Mouse (Mus musculus) ES-Bruce4 (cell line): ENCODE measurements around the gene Sub1. TPM values are rescaled to one million over a fixed set of nuclear protein-coding genes. Genes with fewer than 3 reads are reported as not detected.
A peak's percentile ranks its signal among the peaks of the same experiment; 100 is the strongest.

ENCODE experiments used
- H3K27ac ChIP-seq: 2 replicates; pipeline ENCODE4 v1.5.1; 2012; ENCODE audit warnings: low read length, inconsistent platforms; ENCODE audit not compliant: insufficient read depth
- H3K27me3 ChIP-seq: 2 replicates; pipeline ENCODE4 v1.6.1; 2012; ENCODE audit warnings: mild to moderate bottlenecking, low read length, inconsistent platforms; ENCODE audit not compliant: control insufficient read depth, poor library complexity, insufficient read depth, severe bottlenecking
- H3K36me3 ChIP-seq: 2 replicates; pipeline ENCODE4 v1.6.1; 2012; ENCODE audit warnings: inconsistent platforms, mild to moderate bottlenecking, low read length, moderate library complexity; ENCODE audit not compliant: control insufficient read depth, poor library complexity, insufficient read depth, severe bottlenecking
- H3K4me1 ChIP-seq: one replicate; pipeline ENCODE4 v1.8.1; 2011; ENCODE audit warnings: low read length; ENCODE audit not compliant: control insufficient read depth, insufficient read depth
- H3K4me3 ChIP-seq: 2 replicates; pipeline ENCODE4 v1.5.1; 2011; ENCODE audit warnings: low read depth, mild to moderate bottlenecking, low read length
- H3K9ac ChIP-seq: 2 replicates; pipeline ENCODE4 v1.6.1; 2012; ENCODE audit warnings: low read depth, mild to moderate bottlenecking, inconsistent platforms; ENCODE audit not compliant: poor library complexity, severe bottlenecking
- H3K9me3 ChIP-seq: replicated peaks from 2 replicates; pipeline ENCODE4 v1.6.1; 2012; ENCODE audit warnings: mild to moderate bottlenecking, low read length, inconsistent platforms; ENCODE audit not compliant: control insufficient read depth, poor library complexity, insufficient read depth, severe bottlenecking
- CTCF ChIP-seq: IDR thresholded peaks from one replicate; pipeline ENCODE4 v1.8.1; 2011; ENCODE audit warnings: low read depth, low read length
- EP300 ChIP-seq: IDR thresholded peaks from 2 replicates; pipeline ENCODE4 v1.6.1; 2011; ENCODE audit warnings: low read depth, low read length; ENCODE audit not compliant: insufficient read depth
- POLR2A ChIP-seq: IDR thresholded peaks from one replicate; pipeline ENCODE4 v1.8.1; 2011; ENCODE audit warnings: low read length; ENCODE audit not compliant: insufficient read depth
- polyA plus RNA-seq: library from polyadenylated mRNA; stranded (reverse); fragments of >200 nt; gene quantifications from 2 replicates; pipeline ENCODE4 v1.2.4, GENCODE M21; 2011; ENCODE audit warnings: low read depth; ENCODE audit not compliant: missing spikeins, insufficient read depth, insufficient read length

Gene Sub1
- polyA plus RNA-seq, 1 experiment, result 508 TPM

GRCm38 (mm10) chr15:12008894-12009293 is 12.1 kb upstream of the Sub1 start:
- Histone ChIP-seq H3K4me3 (no peak overlapping the region), H3K9me3 (no peaks in the 10 kb centered on the region), H3K36me3 (no peaks in the 10 kb centered on the region), H3K27ac (0 out of 2 replicates have a peak overlapping the region, but pooled peaks have one; percentile 22), H3K9ac (no peak overlapping the region), H3K27me3 (no peaks in the 10 kb centered on the region), H3K4me1 (peaks cover 11% of the 10 kb centered on the region)
- no peak for TF ChIP-seq POLR2A
- no peak for TF ChIP-seq EP300
- no peak for TF ChIP-seq CTCF

- H3K27me3 ChIP-seq, result no peaks in the 10 kb centered on the region
- H3K9ac ChIP-seq, result no peak overlapping the region
- H3K9me3 ChIP-seq, result no peaks in the 10 kb centered on the region
- no peaks in the 10 kb centered on the region for H3K36me3 ChIP-seq
- H3K27ac ChIP-seq, result 0 out of 2 replicates have a peak overlapping the region, but pooled peaks have one; percentile 22
- peak; percentile 60; the same call in 1 of the 2 replicates for TF ChIP-seq EP300
- TF ChIP-seq CTCF, result peak; percentile 21
- no peak for TF ChIP-seq POLR2A
- H3K4me3 ChIP-seq, result no peak overlapping the region
- H3K4me1 ChIP-seq, result peaks cover 13% of the 10 kb centered on the region
Measured at GRCm38 (mm10) chr15:12007971-12008800, 11.4 kb upstream of the Sub1 start.

GRCm38 (mm10) chr15:12007421-12007820 is 10.6 kb upstream of the Sub1 start:
- H3K9ac ChIP-seq, result no peak overlapping the region
- H3K36me3 ChIP-seq, result no peaks in the 10 kb centered on the region
- H3K4me3 ChIP-seq, result no peak overlapping the region
- TF ChIP-seq EP300 (no peak), POLR2A (no peak), CTCF (no peak)
- H3K27ac ChIP-seq, result no peak overlapping the region
- H3K9me3 ChIP-seq, result no peaks in the 10 kb centered on the region
- peaks cover 13% of the 10 kb centered on the region for H3K4me1 ChIP-seq
- no peaks in the 10 kb centered on the region for H3K27me3 ChIP-seq

GRCm38 (mm10) chr15:12006169-12006568 is 9.4 kb upstream of the Sub1 start:
- Histone ChIP-seq H3K9me3 (no peaks in the 10 kb centered on the region), H3K4me1 (peaks cover 13% of the 10 kb centered on the region), H3K9ac (no peak overlapping the region), H3K27ac (no peak overlapping the region), H3K36me3 (no peaks in the 10 kb centered on the region), H3K27me3 (no peaks in the 10 kb centered on the region), H3K4me3 (no peak overlapping the region)
- TF ChIP-seq CTCF, result no peak
- TF ChIP-seq EP300, result no peak
- no peak for TF ChIP-seq POLR2A

GRCm38 (mm10) chr15:11995815-11996201 is 975 bp downstream of the Sub1 start:
- H3K27ac ChIP-seq, result no peak overlapping the region
- H3K9me3 ChIP-seq, result no peaks in the 10 kb centered on the region
- H3K9ac ChIP-seq, result peak overlapping the region; percentile 97
- peak; percentile 94 for TF ChIP-seq POLR2A
- TF ChIP-seq EP300, result no peak
- H3K36me3 ChIP-seq, result peaks cover 30% of the 10 kb centered on the region
- peak overlapping the region; percentile 97 for H3K4me3 ChIP-seq
- H3K4me1 ChIP-seq, result no peaks in the 10 kb centered on the region
- H3K27me3 ChIP-seq, result no peaks in the 10 kb centered on the region
